Mouse (Mus musculus): ENCODE measurements around the gene Tmem14a. TPM values are rescaled to one million over a fixed set of nuclear protein-coding genes. Genes with fewer than 3 reads are reported as not detected.

Tmem14a gene
- polyA plus RNA-seq, 1 experiment from 2014 or later: 11.5 TPM

- no peaks in the 10 kb centered on the region for H3K27me3 ChIP-seq
These were observed 17.0 kb downstream of the Tmem14a start for GRCm38 (mm10) chr1:21235359-21235758.

GRCm38 (mm10) chr1:21239911-21240898 lies 21.8 kb downstream of the Tmem14a start, which contains the start of gene Gsta3:
Gsta3 (plus strand) TSS chr1:21240589.
- no peaks in the 10 kb centered on the region for H3K36me3 ChIP-seq
- H3K27me3 ChIP-seq: no peaks in the 10 kb centered on the region
- 70% methylated on average over 8 of the region's 8 CpGs for WGBS
- no peaks in the 10 kb centered on the region for H3K4me1 ChIP-seq
- ATAC-seq (ENCODE audit: insufficient number of reproducible peaks, low FRiP score, low TSS enrichment, low read depth): no peak
- H3K27ac ChIP-seq (replicated peaks): no peak within 1 kb of the TSS
- no peaks in the 10 kb centered on the region for H3K9me3 ChIP-seq (replicated peaks)
- no peak within 1 kb of the TSS for H3K9ac ChIP-seq
- no peak within 1 kb of the TSS for H3K4me2 ChIP-seq (replicated peaks)
- H3K4me3 ChIP-seq (replicated peaks): no peak within 1 kb of the TSS

More at GRCm38 (mm10) chr1:21235359-21235758, 17.0 kb downstream of the Tmem14a start:
- Histone ChIP-seq H3K9ac (no peak overlapping the region), H3K4me1 (0 out of 2 replicates have a peak, but pooled peaks cover 8% of the 10 kb centered on the region), H3K4me3 (replicated peaks) (no peak overlapping the region), H3K36me3 (no peaks in the 10 kb centered on the region), H3K9me3 (replicated peaks) (no peaks in the 10 kb centered on the region), H3K27ac (replicated peaks) (no peak overlapping the region), H3K4me2 (replicated peaks) (no peak overlapping the region)
- no peak for ATAC-seq (ENCODE audit: insufficient number of reproducible peaks, low FRiP score, low TSS enrichment, low read depth)
- 77% methylated on average over 6 of the region's 6 CpGs for WGBS

GRCm38 (mm10) chr1:21241096-21241495 lies 22.7 kb downstream of the Tmem14a start:
- Histone ChIP-seq H3K4me3 (replicated peaks) (no peak overlapping the region), H3K27ac (replicated peaks) (no peak overlapping the region), H3K4me1 (no peaks in the 10 kb centered on the region), H3K9me3 (replicated peaks) (no peaks in the 10 kb centered on the region), H3K36me3 (no peaks in the 10 kb centered on the region), H3K4me2 (replicated peaks) (no peak overlapping the region), H3K27me3 (no peaks in the 10 kb centered on the region), H3K9ac (no peak overlapping the region)
- no peak for ATAC-seq (ENCODE audit: insufficient number of reproducible peaks, low FRiP score, low TSS enrichment, low read depth)
- WGBS: 69% methylated on average over 1 of the region's 1 CpGs

DNA sequence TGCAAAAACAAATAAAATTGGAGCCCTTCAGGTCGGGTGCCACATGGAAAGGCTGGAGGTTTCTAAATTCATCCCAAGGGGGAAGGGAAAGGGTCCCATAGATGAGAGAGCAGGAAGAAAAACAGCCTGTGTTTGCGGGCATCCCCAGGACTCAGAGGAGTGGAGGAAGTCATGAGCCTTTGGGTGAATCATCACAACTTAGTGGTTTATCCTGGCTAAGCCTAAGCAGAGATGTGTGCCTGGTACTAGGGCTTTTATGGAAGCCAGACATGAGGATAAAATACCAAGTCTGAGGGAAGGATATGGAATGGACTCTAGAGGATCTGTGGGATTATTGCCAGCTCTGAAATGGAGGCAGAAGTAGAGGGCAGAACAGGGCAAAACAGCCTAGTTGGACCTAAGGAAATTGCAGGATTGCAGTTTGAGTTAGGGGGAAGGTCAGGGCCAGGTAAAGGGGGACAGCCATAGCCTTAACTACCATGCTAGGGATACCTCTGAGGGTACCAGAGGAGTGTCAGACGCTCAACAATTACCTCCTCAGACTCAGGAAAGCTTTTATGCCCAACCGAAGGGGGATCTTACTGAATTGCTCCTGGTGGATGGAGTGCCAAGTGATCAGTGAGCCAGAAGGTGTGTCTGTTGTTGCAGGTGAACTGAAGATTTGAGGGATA lies 26.1 kb downstream of the Tmem14a start:
- no peak overlapping the region for H3K4me2 ChIP-seq (replicated peaks)
- H3K9ac ChIP-seq: no peak overlapping the region
- H3K9me3 ChIP-seq (replicated peaks): no peaks in the 10 kb centered on the region
- no peaks in the 10 kb centered on the region for H3K27me3 ChIP-seq
- no peaks in the 10 kb centered on the region for H3K4me1 ChIP-seq
- no peak for ATAC-seq (ENCODE audit: insufficient number of reproducible peaks, low FRiP score, low TSS enrichment, low read depth)
- H3K36me3 ChIP-seq: no peaks in the 10 kb centered on the region
- H3K4me3 ChIP-seq (replicated peaks): no peak overlapping the region
- H3K27ac ChIP-seq (replicated peaks): no peak overlapping the region
- WGBS: 62% methylated on average over 4 of the region's 4 CpGs

GRCm38 (mm10) chr1:21246136-21246535 lies 27.8 kb downstream of the Tmem14a start:
- Histone ChIP-seq H3K27ac (replicated peaks) (no peak overlapping the region), H3K9me3 (replicated peaks) (no peaks in the 10 kb centered on the region), H3K4me1 (no peaks in the 10 kb centered on the region), H3K9ac (no peak overlapping the region), H3K36me3 (no peaks in the 10 kb centered on the region), H3K27me3 (no peaks in the 10 kb centered on the region), H3K4me2 (replicated peaks) (no peak overlapping the region), H3K4me3 (replicated peaks) (no peak overlapping the region)
- 67% methylated on average over 3 of the region's 3 CpGs for WGBS
- no peak for ATAC-seq (ENCODE audit: insufficient number of reproducible peaks, low FRiP score, low TSS enrichment, low read depth)

- no peaks in the 10 kb centered on the region for H3K9me3 ChIP-seq (replicated peaks)
These were observed 29.5 kb downstream of the Tmem14a start for GRCm38 (mm10) chr1:21247896-21248295.

DNA sequence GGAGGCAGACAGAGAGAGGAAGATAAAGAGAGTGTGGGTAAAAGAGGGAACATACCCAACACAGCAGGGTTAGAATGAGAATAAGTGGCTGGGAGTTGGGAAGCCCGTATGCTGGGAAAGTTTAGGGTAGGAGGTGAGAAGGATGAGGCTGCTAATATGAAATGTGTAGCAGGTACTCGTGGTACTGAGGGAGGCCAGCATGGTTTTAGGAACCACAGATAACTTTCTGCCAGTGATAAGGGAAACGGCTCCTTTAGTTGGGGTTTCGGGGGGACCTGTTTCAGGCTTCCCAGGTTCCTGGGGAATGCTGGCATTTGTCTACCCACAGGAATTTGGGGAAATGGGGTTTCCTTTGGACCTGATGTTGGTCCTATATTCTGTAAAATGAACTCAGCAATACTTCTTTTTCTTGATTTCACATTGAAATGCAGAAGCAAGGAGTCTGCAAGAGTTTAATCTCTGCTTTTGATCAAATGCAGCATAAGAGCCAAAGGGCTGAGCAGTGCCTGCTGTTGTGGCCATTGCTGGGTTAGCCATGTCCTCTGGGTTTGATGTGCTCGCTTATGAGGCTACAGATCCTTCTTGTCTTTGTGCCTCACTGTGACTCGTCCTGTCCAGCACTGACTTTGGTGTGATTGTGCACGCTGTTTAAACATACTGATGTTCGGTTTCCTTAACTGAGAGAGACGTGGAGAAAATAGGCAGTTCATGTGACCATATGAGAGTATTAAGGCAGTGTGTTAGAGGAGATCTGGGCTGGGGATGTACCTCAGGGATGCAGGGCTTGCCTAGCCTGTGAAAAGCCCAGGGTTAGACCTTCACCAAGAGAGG lies 30.4 kb downstream of the Tmem14a start:
- ATAC-seq (ENCODE audit: insufficient number of reproducible peaks, low FRiP score, low TSS enrichment, low read depth): no peak
- no peak overlapping the region for H3K27ac ChIP-seq (replicated peaks)
- no peaks in the 10 kb centered on the region for H3K4me1 ChIP-seq
- no peak overlapping the region for H3K9ac ChIP-seq
- no peaks in the 10 kb centered on the region for H3K27me3 ChIP-seq
- 79% methylated on average over 9 of the region's 9 CpGs for WGBS
- no peaks in the 10 kb centered on the region for H3K36me3 ChIP-seq
- no peak overlapping the region for H3K4me3 ChIP-seq (replicated peaks)
- no peaks in the 10 kb centered on the region for H3K9me3 ChIP-seq (replicated peaks)
- H3K4me2 ChIP-seq (replicated peaks): no peak overlapping the region

More at GRCm38 (mm10) chr1:21247896-21248295, 29.5 kb downstream of the Tmem14a start:
- Histone ChIP-seq H3K4me3 (replicated peaks) (no peak overlapping the region), H3K9ac (no peak overlapping the region), H3K36me3 (no peaks in the 10 kb centered on the region), H3K4me1 (no peaks in the 10 kb centered on the region), H3K4me2 (replicated peaks) (no peak overlapping the region), H3K27ac (replicated peaks) (no peak overlapping the region), H3K27me3 (no peaks in the 10 kb centered on the region)
- ATAC-seq (ENCODE audit: insufficient number of reproducible peaks, low FRiP score, low TSS enrichment, low read depth): no peak

- WGBS: 76% methylated on average over 6 of the region's 6 CpGs
- no peak overlapping the region for H3K27ac ChIP-seq (replicated peaks)
- H3K27me3 ChIP-seq: no peaks in the 10 kb centered on the region
- no peak overlapping the region for H3K9ac ChIP-seq
- no peaks in the 10 kb centered on the region for H3K36me3 ChIP-seq
- no peak overlapping the region for H3K4me2 ChIP-seq (replicated peaks)
- H3K9me3 ChIP-seq (replicated peaks): no peaks in the 10 kb centered on the region
- H3K4me3 ChIP-seq (replicated peaks): no peak overlapping the region
- no peaks in the 10 kb centered on the region for H3K4me1 ChIP-seq
- ATAC-seq (ENCODE audit: insufficient number of reproducible peaks, low FRiP score, low TSS enrichment, low read depth): no peak
These were observed 33.3 kb downstream of the Tmem14a start for GRCm38 (mm10) chr1:21251661-21252060.

- H3K9me3 ChIP-seq (replicated peaks): no peaks in the 10 kb centered on the region
- no peaks in the 10 kb centered on the region for H3K27me3 ChIP-seq
- no peak overlapping the region for H3K9ac ChIP-seq
- H3K36me3 ChIP-seq: no peaks in the 10 kb centered on the region
- no peak overlapping the region for H3K27ac ChIP-seq (replicated peaks)
- no peaks in the 10 kb centered on the region for H3K4me1 ChIP-seq
- H3K4me3 ChIP-seq (replicated peaks): no peak overlapping the region
- ATAC-seq (ENCODE audit: insufficient number of reproducible peaks, low FRiP score, low TSS enrichment, low read depth): no peak
- no peak overlapping the region for H3K4me2 ChIP-seq (replicated peaks)
- 61% methylated on average over 10 of the region's 10 CpGs for WGBS
These were observed 34.4 kb downstream of the Tmem14a start for GRCm38 (mm10) chr1:21252566-21253302.

DNA sequence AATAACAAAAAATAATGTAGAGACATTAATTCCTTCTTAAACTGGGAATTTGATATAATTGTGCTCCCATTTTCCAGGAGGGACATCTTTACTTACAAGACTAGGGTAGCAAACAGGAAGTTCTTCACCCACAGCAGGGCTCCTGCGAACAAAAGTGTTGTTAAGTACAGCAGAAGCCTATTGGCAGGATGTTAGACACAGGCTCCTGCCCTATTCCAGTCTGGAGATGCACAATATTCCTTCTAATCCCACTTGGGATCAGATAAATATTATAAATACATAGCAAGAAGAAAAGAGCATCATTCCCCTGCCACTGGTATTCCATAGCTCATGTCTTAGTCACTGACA lies 34.9 kb downstream of the Tmem14a start:
- Histone ChIP-seq H3K27me3 (no peaks in the 10 kb centered on the region), H3K4me3 (replicated peaks) (no peak overlapping the region), H3K27ac (replicated peaks) (no peak overlapping the region), H3K4me2 (replicated peaks) (no peak overlapping the region), H3K9ac (no peak overlapping the region), H3K4me1 (no peaks in the 10 kb centered on the region), H3K9me3 (replicated peaks) (no peaks in the 10 kb centered on the region), H3K36me3 (no peaks in the 10 kb centered on the region)
- WGBS: 74% methylated on average over 1 of the region's 1 CpGs
- ATAC-seq (ENCODE audit: insufficient number of reproducible peaks, low FRiP score, low TSS enrichment, low read depth): no peak
